18 mouse cellular contexts compared by ENCODE assay signal in the genomic region with DNA sequence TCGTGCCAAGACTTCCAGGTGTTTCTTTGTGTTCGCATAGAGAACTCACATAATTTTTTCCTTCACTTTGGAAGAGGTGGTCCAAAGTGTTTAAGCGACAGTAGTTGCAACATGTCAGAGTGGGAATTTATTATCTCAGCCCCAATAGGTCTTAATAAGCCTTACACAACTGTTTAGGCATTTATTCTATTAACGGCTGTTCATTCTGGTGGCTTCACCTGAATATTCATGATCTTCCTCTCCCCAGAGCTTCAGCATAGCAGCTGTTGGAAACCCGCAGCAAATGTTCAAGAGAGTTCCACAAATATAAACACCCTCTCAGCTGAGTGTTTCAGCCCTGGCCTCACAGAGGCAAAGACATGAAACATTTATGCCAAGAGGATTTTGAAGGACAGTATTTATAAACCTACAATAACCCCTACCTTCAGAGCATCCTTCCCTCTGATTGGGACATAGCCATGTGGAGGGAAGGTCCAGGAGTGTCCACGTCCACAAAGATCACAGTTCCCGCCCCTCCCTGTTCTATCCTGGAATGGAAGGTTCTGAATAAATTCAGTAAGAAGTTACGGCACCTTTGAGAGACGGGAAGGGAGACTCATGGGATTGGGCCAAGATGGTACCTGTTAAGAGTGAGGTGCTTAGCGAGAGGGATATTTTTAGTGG.
DNase-seq lines count a peak whose midpoint lies in the region; ATAC-seq and TF ChIP-seq lines count a peak whose summit lies in the region.
"Had no signal": no experiment of that assay in that cellular context is flagged by ENCODE, and none has a peak within 500 bp of the region (broad histone marks: within the 10 kb centered on the region; RNA-seq: fewer than 3 reads in every experiment).

No protein-coding gene starts in this region.

- peaks cover 25% of the 10 kb centered on the region for H3K4me1 ChIP-seq in forebrain, embryonic 13.5 days
- no peaks in the 10 kb centered on the region for H3K4me1 ChIP-seq in forebrain, embryonic 11.5 days (replicated peaks; ENCODE audit: control insufficient read depth, insufficient read depth, low read length)
- H3K4me1 ChIP-seq in forebrain, embryonic 15.5 days, result peaks cover 27% of the 10 kb centered on the region
- no peaks in the 10 kb centered on the region; the same call in 1 of the 2 replicates for H3K4me1 ChIP-seq in hindbrain, embryonic 16.5 days (ENCODE audit: control insufficient read depth, insufficient read depth, low read depth, low read length)
- H3K4me1 ChIP-seq in midbrain, postnatal 0 days (ENCODE audit: insufficient read depth, low read length), result no peaks in the 10 kb centered on the region
- H3K4me1 ChIP-seq in liver, postnatal 0 days (ENCODE audit: insufficient read depth), result no peaks in the 10 kb centered on the region
- H3K4me1 ChIP-seq in liver, embryonic 11.5 days (replicated peaks; ENCODE audit: control insufficient read depth, insufficient read depth, low read length), result no peaks in the 10 kb centered on the region

- no peak for TF ChIP-seq CTCF in midbrain, postnatal 0 days (IDR thresholded peaks at IDR 0.05)
- no peak for TF ChIP-seq CTCF in liver, postnatal 0 days (IDR thresholded peaks at IDR 0.05; ENCODE audit: low read depth)

- ATAC-seq in forebrain, embryonic 13.5 days, result peak; percentile 86
- no peak for ATAC-seq in forebrain, embryonic 11.5 days (replicated peaks; ENCODE audit: low FRiP score)
- ATAC-seq in forebrain, embryonic 15.5 days (replicated peaks), result peak; percentile 84
- ATAC-seq in hindbrain, embryonic 16.5 days, result 0 out of 2 replicates have a peak, but pooled peaks have one; percentile 27
- ATAC-seq in midbrain, postnatal 0 days (ENCODE audit: low FRiP score), result no peak
- no peak for ATAC-seq in liver, postnatal 0 days
- ATAC-seq in liver, embryonic 11.5 days (replicated peaks; ENCODE audit: low FRiP score), result no peak
- ATAC-seq: CD4-positive, CD25-positive, alpha-beta regulatory T cell, adult 4 months; lung, postnatal 0 days had no signal

- no peak overlapping the region for H3K4me3 ChIP-seq in forebrain, embryonic 13.5 days
- H3K4me3 ChIP-seq in forebrain, embryonic 11.5 days (ENCODE audit: low read depth, low read length), result no peak overlapping the region
- H3K4me3 ChIP-seq in forebrain, embryonic 15.5 days, result no peak overlapping the region
- H3K4me3 ChIP-seq in hindbrain, embryonic 16.5 days (ENCODE audit: low read length), result no peak overlapping the region
- no peak overlapping the region for H3K4me3 ChIP-seq in midbrain, postnatal 0 days (ENCODE audit: low read depth, low read length)
- no peak overlapping the region for H3K4me3 ChIP-seq in liver, postnatal 0 days (ENCODE audit: low read depth, low read length)
- H3K4me3 ChIP-seq in liver, embryonic 11.5 days (ENCODE audit: low read depth, low read length), result no peak overlapping the region
- H3K4me3 ChIP-seq: limb, embryonic 13.5 days had no signal

- WGBS in forebrain, embryonic 13.5 days, result 64% methylated on average over 10 of the region's 10 CpGs
- WGBS in forebrain, embryonic 11.5 days, result 88% methylated on average over 10 of the region's 10 CpGs
- WGBS in forebrain, embryonic 15.5 days, result 48% methylated on average over 10 of the region's 10 CpGs
- 55% methylated on average over 10 of the region's 10 CpGs for WGBS in hindbrain, embryonic 16.5 days
- 68% methylated on average over 10 of the region's 10 CpGs for WGBS in midbrain, postnatal 0 days
- WGBS in liver, postnatal 0 days (ENCODE audit: insufficient replicate concordance), result 86% methylated on average over 10 of the region's 10 CpGs
- WGBS in liver, embryonic 11.5 days, result 84% methylated on average over 10 of the region's 10 CpGs

- H3K27ac ChIP-seq in forebrain, embryonic 13.5 days, result peak overlapping the region; percentile 57
- no peak overlapping the region for H3K27ac ChIP-seq in forebrain, embryonic 11.5 days (ENCODE audit: low read depth, low read length)
- H3K27ac ChIP-seq in forebrain, embryonic 15.5 days (replicated peaks), result peak overlapping the region; percentile 35; the same call in 1 of the 2 replicates
- H3K27ac ChIP-seq in hindbrain, embryonic 16.5 days (ENCODE audit: low read depth, low read length), result no peak overlapping the region
- H3K27ac ChIP-seq in midbrain, postnatal 0 days (ENCODE audit: low read depth, low read length), result no peak overlapping the region
- no peak overlapping the region for H3K27ac ChIP-seq in liver, postnatal 0 days (ENCODE audit: low read depth)
- H3K27ac ChIP-seq in liver, embryonic 11.5 days (ENCODE audit: low read depth, low read length), result no peak overlapping the region
- H3K27ac ChIP-seq: kidney, postnatal 0 days; limb, embryonic 13.5 days; liver, embryonic 14.5 days had no signal

- H3K27me3 ChIP-seq in forebrain, embryonic 13.5 days, result no peaks in the 10 kb centered on the region
- no peaks in the 10 kb centered on the region for H3K27me3 ChIP-seq in forebrain, embryonic 11.5 days (ENCODE audit: control insufficient read depth, insufficient read depth, low read length)
- no peaks in the 10 kb centered on the region for H3K27me3 ChIP-seq in forebrain, embryonic 15.5 days
- no peaks in the 10 kb centered on the region for H3K27me3 ChIP-seq in hindbrain, embryonic 16.5 days (replicated peaks; ENCODE audit: control insufficient read depth, insufficient read depth, low read length)
- H3K27me3 ChIP-seq in midbrain, postnatal 0 days (ENCODE audit: insufficient read depth, low read length), result no peaks in the 10 kb centered on the region
- H3K27me3 ChIP-seq in liver, postnatal 0 days (ENCODE audit: insufficient read depth, low read length), result no peaks in the 10 kb centered on the region
- no peaks in the 10 kb centered on the region for H3K27me3 ChIP-seq in liver, embryonic 11.5 days (replicated peaks; ENCODE audit: control insufficient read depth, insufficient read depth, low read length)

- no peak overlapping the region for H3K4me2 ChIP-seq in forebrain, embryonic 13.5 days
- no peak overlapping the region for H3K4me2 ChIP-seq in forebrain, embryonic 11.5 days (ENCODE audit: low read depth, low read length, severe bottlenecking)
- H3K4me2 ChIP-seq in forebrain, embryonic 15.5 days (replicated peaks), result no peak overlapping the region
- H3K4me2 ChIP-seq in hindbrain, embryonic 16.5 days (ENCODE audit: low read length), result no peak overlapping the region
- H3K4me2 ChIP-seq in midbrain, postnatal 0 days (ENCODE audit: low read depth, low read length, poor library complexity, severe bottlenecking), result no peak overlapping the region
- H3K4me2 ChIP-seq in liver, postnatal 0 days (ENCODE audit: low read depth, low read length), result no peak overlapping the region
- H3K4me2 ChIP-seq in liver, embryonic 11.5 days, result no peak overlapping the region
- H3K4me2 ChIP-seq: limb, embryonic 13.5 days had no signal

- TF ChIP-seq EP300 in liver, postnatal 0 days (IDR thresholded peaks at IDR 0.05; ENCODE audit: low read depth), result no peak

- no peak for DNase-seq in forebrain, embryonic 11.5 days (ENCODE audit: low spot score)
- DNase-seq in midbrain, postnatal 0 days (ENCODE audit: low spot score), result peak; percentile 40
- no peak for DNase-seq in cerebellum, adult 8-10 months
- no peak for DNase-seq in liver, postnatal 0 days
- DNase-seq in liver, embryonic 11.5 days (ENCODE audit: low spot score), result no peak
- DNase-seq: adrenal gland, postnatal 25 days; cerebellum, adult 2 months; gastrocnemius, postnatal 14 days; kidney, adult 18-20 months; right cerebral cortex, adult 18-20 months had no signal

- H3K36me3 ChIP-seq in forebrain, embryonic 13.5 days (ENCODE audit: poor library complexity, severe bottlenecking), result no peaks in the 10 kb centered on the region
- H3K36me3 ChIP-seq in forebrain, embryonic 11.5 days (ENCODE audit: control insufficient read depth, insufficient read depth, low read length), result no peaks in the 10 kb centered on the region
- no peaks in the 10 kb centered on the region for H3K36me3 ChIP-seq in forebrain, embryonic 15.5 days
- no peaks in the 10 kb centered on the region for H3K36me3 ChIP-seq in hindbrain, embryonic 16.5 days (ENCODE audit: control insufficient read depth, insufficient read depth, low read length)
- no peaks in the 10 kb centered on the region for H3K36me3 ChIP-seq in midbrain, postnatal 0 days (ENCODE audit: insufficient read depth, low read length)
- no peaks in the 10 kb centered on the region for H3K36me3 ChIP-seq in liver, postnatal 0 days (replicated peaks; ENCODE audit: insufficient read depth, low read length)
- no peaks in the 10 kb centered on the region for H3K36me3 ChIP-seq in liver, embryonic 11.5 days (ENCODE audit: control insufficient read depth, insufficient read depth, low read length)
- H3K36me3 ChIP-seq: limb, embryonic 13.5 days had no signal

- no peaks in the 10 kb centered on the region for H3K9me3 ChIP-seq in forebrain, embryonic 13.5 days (replicated peaks)
- H3K9me3 ChIP-seq in forebrain, embryonic 11.5 days (ENCODE audit: control insufficient read depth, low read length), result no peaks in the 10 kb centered on the region
- H3K9me3 ChIP-seq in forebrain, embryonic 15.5 days, result no peaks in the 10 kb centered on the region
- H3K9me3 ChIP-seq in hindbrain, embryonic 16.5 days (ENCODE audit: control insufficient read depth, low read length), result no peaks in the 10 kb centered on the region
- H3K9me3 ChIP-seq in midbrain, postnatal 0 days (ENCODE audit: low read length), result no peaks in the 10 kb centered on the region
- H3K9me3 ChIP-seq in liver, postnatal 0 days (ENCODE audit: low read length), result no peaks in the 10 kb centered on the region
- no peaks in the 10 kb centered on the region for H3K9me3 ChIP-seq in liver, embryonic 11.5 days (ENCODE audit: control insufficient read depth, low read length)
- H3K9me3 ChIP-seq: limb, embryonic 13.5 days had no signal

- H3K9ac ChIP-seq in forebrain, embryonic 13.5 days, result no peak overlapping the region
- H3K9ac ChIP-seq in forebrain, embryonic 11.5 days (ENCODE audit: low read length), result no peak overlapping the region
- H3K9ac ChIP-seq in forebrain, embryonic 15.5 days (replicated peaks), result no peak overlapping the region
- no peak overlapping the region for H3K9ac ChIP-seq in hindbrain, embryonic 16.5 days (ENCODE audit: low read depth, low read length)
- H3K9ac ChIP-seq in midbrain, postnatal 0 days (replicated peaks; ENCODE audit: low read length, poor library complexity, severe bottlenecking), result no peak overlapping the region
- no peak overlapping the region for H3K9ac ChIP-seq in liver, postnatal 0 days (replicated peaks)
- H3K9ac ChIP-seq in liver, embryonic 11.5 days (ENCODE audit: low read depth, low read length), result no peak overlapping the region
- H3K9ac ChIP-seq: limb, embryonic 13.5 days; liver, embryonic 14.5 days had no signal

Comparison
In these comparisons a context has a peak if more than half of its experiments do, and no peak if none do; other contexts are left out.
1. ATAC-seq: peak in forebrain, embryonic 13.5 days (single experiment), forebrain, embryonic 15.5 days (single experiment) and hindbrain, embryonic 16.5 days (single experiment); none in forebrain, embryonic 11.5 days (single experiment), midbrain, postnatal 0 days (single experiment), liver, postnatal 0 days (single experiment) and liver, embryonic 11.5 days (single experiment).
2. H3K27ac ChIP-seq: peak in forebrain, embryonic 13.5 days (single experiment) and forebrain, embryonic 15.5 days (single experiment); none in forebrain, embryonic 11.5 days (single experiment), hindbrain, embryonic 16.5 days (single experiment), midbrain, postnatal 0 days (single experiment), liver, postnatal 0 days (single experiment) and liver, embryonic 11.5 days (single experiment).